Mouse (Mus musculus) frontal cortex, postnatal 25 days (tissue): Measurements from ENCODE around the gene Ttf2.

Source experiments
- DNase-seq, 2 experiments: peaks; one replicate each; pipeline ENCODE4 v3.0.0; 2022; ENCODE audit warnings: low spot score in 2 of 2

The Ttf2 gene

GRCm38 (mm10) chr3:100911498-100912213, 57.8 kb downstream of the Ttf2 start:
- no peak for DNase-seq

GRCm38 (mm10) chr3:100911026-100911425, 58.4 kb downstream of the Ttf2 start:
- DNase-seq = no peak

- DNase-seq = no peak
These were observed 58.8 kb downstream of the Ttf2 start for GRCm38 (mm10) chr3:100910621-100911020.

- DNase-seq = no peak
These were observed 60.9 kb downstream of the Ttf2 start for GRCm38 (mm10) chr3:100908594-100908993.

- DNase-seq = no peak
These were observed 62.5 kb downstream of the Ttf2 start for GRCm38 (mm10) chr3:100906916-100907315.

GRCm38 (mm10) chr3:100906128-100906527, 63.3 kb downstream of the Ttf2 start:
- no peak for DNase-seq

GRCm38 (mm10) chr3:100895500-100895899, 74.0 kb downstream of the Ttf2 start:
- DNase-seq = no peak

GRCm38 (mm10) chr3:100892383-100893335, 76.8 kb downstream of the Ttf2 start:
- DNase-seq = no peak

GRCm38 (mm10) chr3:100890406-100890805, 79.1 kb downstream of the Ttf2 start:
- DNase-seq = no peak

- DNase-seq = no peak
These were observed 80.2 kb downstream of the Ttf2 start for GRCm38 (mm10) chr3:100889234-100889633.
